Mouse (Mus musculus): ENCODE results near the gene Gm49321.

- TF ChIP-seq CTCF (IDR thresholded peaks at IDR 0.05; ENCODE audit: low read depth) (no peak), EP300 (IDR thresholded peaks at IDR 0.05; ENCODE audit: low read depth) (no peak)
Measured at GRCm38 (mm10) chr12:73930266-73930665, 7.2 kb upstream of the Gm49321 start.

Measured in liver, embryonic 14.5 days (tissue).